Mouse (Mus musculus): ENCODE measurements at regions not wholly inside any gene's neighbourhood (a gene's known extent, or its start where the extent isn't known, plus 50 kb on each side); places are given as distances from the start of the nearest gene placed in this dataset.

DNA sequence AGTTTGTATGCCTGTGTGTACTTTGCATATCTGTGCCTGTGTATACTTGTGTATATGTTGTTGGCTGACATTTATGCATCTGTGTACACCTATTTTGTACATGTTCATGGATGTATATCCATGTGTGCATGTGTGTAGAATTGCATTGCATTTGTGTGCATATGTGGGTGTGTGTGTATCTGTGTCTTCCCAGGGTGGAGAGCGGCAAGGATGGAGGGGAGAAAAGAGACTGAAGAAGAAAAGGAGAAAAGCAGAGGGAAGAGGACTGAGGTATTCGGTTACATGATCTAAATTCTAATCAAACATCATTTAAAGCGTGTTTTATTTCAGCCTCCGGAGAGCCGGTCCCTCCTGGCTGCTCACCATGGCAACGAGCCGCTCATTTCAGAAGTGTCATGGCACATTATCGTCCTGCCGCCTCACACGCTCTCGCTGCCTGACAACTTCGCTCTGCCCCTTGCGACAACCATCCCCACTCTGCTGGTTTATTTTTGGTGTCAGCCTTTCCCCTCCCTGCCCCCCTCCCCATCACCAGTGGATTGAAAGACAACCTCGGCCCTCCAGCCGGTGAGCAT lies 58.6 kb downstream of the Mrm1 start:
- H3K27ac ChIP-seq (replicated peaks) = no peak overlapping the region
- H3K9me3 ChIP-seq = no peaks in the 10 kb centered on the region
- no peaks in the 10 kb centered on the region for H3K36me3 ChIP-seq (replicated peaks)
- peaks cover 78% of the 10 kb centered on the region for H3K27me3 ChIP-seq (replicated peaks; ENCODE audit: low read depth, poor library complexity, severe bottlenecking)
- DNase-seq (ENCODE audit: low spot score) = peak; percentile 67
- WGBS = 27% methylated on average over 15 of the region's 15 CpGs
- 0 out of 2 replicates have a peak overlapping the region, but pooled peaks have one; percentile 16 for H3K4me3 ChIP-seq
- peaks cover 46% of the 10 kb centered on the region for H3K4me1 ChIP-seq

DNA sequence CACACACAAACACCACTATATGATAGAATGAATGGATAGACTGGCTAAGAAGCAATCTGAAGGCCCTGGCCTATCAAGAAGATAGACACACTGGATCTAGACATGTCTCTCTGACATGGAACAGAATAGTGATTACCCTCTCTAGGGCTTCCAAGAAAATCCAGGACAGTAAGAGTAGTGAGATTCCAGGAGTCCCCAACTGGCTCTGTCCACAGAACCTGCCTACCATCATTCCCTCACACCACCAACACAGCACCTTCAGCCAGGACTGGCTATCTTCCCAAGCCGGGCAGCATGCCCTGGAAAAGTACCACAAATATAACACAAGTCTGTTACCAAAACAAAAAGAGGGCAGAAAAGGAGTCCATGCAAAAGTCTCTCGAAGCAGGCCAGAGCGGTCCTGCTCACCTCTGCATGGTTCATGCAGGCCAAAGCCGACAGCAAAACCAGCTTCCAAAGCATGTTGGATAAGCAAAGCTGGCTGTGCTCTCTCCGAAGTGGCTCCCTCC lies 59.8 kb downstream of the Mrm1 start:
- DNase-seq (ENCODE audit: low spot score) = no peak
- H3K9me3 ChIP-seq = no peaks in the 10 kb centered on the region
- H3K36me3 ChIP-seq (replicated peaks) = no peaks in the 10 kb centered on the region
- no peak overlapping the region for H3K4me3 ChIP-seq
- 88% methylated on average over 5 of the region's 5 CpGs for whole genome bisulfite sequencing
- no peak overlapping the region for H3K27ac ChIP-seq (replicated peaks)
- H3K4me1 ChIP-seq = peaks cover 37% of the 10 kb centered on the region
- peaks cover 70% of the 10 kb centered on the region for H3K27me3 ChIP-seq (replicated peaks; ENCODE audit: low read depth, poor library complexity, severe bottlenecking)

DNA sequence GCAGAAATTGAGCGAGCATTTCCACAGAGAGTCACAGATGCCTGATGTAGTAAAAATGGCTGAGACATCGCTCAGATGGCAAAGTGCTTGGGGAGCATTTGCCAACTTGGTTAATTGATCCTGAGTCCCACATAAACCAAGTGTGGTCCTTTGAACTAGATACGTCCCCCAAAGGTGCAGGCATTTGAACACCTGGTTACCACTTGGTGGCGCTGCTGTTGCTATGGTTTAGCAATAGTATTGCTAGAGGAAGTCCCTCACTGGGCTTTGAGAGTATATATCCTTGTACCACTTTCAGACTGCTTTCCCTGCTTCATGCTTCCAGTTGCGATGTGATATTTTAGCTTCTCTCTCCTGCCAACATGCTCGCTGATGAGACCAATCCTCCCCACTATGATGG lies 67.3 kb downstream of the Mrm1 start:
- Histone ChIP-seq H3K4me3 (no peak overlapping the region), H3K27me3 (replicated peaks; ENCODE audit: low read depth, poor library complexity, severe bottlenecking) (peaks cover 30% of the 10 kb centered on the region), H3K27ac (replicated peaks) (no peak overlapping the region), H3K36me3 (replicated peaks) (no peaks in the 10 kb centered on the region), H3K4me1 (peaks cover 28% of the 10 kb centered on the region), H3K9me3 (no peaks in the 10 kb centered on the region)
- WGBS = 83% methylated on average over 6 of the region's 6 CpGs
- DNase-seq (ENCODE audit: low spot score) = no peak

DNA sequence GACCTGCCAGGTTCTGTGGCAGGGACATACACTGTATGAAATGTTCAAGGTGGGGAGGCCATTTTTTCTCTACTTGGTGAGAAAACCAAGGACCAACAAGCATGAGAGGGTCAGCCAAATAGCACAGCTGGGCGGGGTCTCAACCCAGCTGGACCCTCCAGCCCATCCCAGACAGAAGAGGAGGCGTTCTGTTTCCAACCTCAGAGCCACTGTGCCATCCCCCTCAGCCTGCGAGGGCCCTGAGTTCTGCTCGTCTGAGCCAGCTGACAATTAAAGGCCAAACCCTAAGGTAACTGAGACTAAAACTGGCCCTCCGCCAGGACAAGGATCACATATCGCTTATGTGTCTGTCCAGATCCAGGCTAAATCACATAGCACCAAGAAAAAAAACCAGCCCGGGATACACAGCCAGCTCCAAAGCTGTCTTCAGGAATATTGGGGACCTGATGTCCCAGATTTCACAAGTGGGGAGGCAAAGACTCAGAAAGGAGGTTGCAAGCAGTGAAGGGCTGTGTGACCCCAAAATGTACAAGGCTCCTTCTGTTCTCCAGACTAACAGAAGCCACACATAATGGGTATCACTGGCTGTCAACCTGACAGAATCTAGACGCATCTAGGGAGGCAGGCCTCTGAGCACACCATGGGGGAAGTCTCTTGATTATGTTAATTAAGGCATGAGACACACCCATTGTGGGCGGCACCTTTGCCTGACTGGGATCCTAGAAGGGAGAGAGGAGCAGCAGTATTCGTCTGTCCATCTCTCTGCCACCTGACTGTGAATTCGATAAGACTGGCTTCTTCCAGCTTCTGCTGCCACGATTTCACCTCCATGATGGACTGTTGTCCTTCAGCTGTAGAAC lies 69.6 kb downstream of the Mrm1 start:
- Histone ChIP-seq H3K27me3 (replicated peaks; ENCODE audit: low read depth, poor library complexity, severe bottlenecking) (peaks cover 34% of the 10 kb centered on the region), H3K4me3 (no peak overlapping the region), H3K27ac (replicated peaks) (no peak overlapping the region), H3K4me1 (peaks cover 31% of the 10 kb centered on the region), H3K9me3 (no peaks in the 10 kb centered on the region), H3K36me3 (replicated peaks) (no peaks in the 10 kb centered on the region)
- DNase-seq (ENCODE audit: low spot score) = no peak
- 37% methylated on average over 12 of the region's 12 CpGs for WGBS

DNA sequence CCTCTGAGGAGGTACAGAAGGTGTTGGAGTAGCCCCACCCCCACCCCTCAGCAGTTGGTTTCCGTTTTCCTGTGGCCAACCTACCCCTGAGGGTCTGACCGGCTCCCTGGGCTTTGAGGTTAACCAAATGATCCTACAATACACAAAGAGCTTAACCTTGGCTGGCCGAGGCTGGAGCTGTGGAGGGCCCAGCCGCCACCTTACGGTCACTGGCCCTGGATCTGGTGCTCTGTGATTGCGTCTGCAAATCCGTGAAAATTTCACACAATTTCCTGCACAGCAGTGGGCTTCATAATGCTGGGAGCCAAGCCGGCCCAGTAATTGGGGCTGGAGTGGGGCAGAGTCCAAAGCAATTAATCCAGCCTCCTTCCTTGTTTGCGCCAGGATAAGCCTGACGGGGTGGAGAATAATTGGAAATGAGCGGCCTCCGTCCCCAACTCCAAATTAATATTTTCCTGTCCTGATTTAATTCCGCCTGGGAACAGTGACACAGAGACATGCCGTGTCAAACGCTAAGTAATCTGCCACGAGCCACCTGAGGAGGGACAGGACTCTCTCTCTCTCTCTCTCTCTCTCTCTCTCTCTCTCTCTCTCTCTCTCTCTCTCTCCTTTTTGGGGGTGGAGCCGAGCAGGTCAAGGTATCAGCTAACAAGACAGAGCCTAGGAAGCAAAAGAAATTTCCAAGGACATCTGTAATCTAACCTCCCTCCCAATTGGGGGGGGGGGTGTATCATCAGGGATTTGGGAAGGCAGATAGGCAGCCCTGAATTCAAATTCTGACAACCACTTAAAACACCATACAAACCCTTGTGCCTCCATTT lies 80.3 kb downstream of the Mrm1 start:
- Histone ChIP-seq H3K36me3 (replicated peaks) (no peaks in the 10 kb centered on the region), H3K27me3 (replicated peaks; ENCODE audit: low read depth, poor library complexity, severe bottlenecking) (peaks cover 36% of the 10 kb centered on the region; the same call in 1 of the 2 replicates), H3K4me3 (peak overlapping the region; percentile 17; the same call in 1 of the 2 replicates), H3K4me1 (peaks cover 19% of the 10 kb centered on the region), H3K9me3 (no peaks in the 10 kb centered on the region), H3K27ac (replicated peaks) (no peak overlapping the region; the same call in 1 of the 2 replicates)
- 11% methylated on average over 17 of the region's 17 CpGs for WGBS
- DNase-seq (ENCODE audit: low spot score) = peak; percentile 38

DNA sequence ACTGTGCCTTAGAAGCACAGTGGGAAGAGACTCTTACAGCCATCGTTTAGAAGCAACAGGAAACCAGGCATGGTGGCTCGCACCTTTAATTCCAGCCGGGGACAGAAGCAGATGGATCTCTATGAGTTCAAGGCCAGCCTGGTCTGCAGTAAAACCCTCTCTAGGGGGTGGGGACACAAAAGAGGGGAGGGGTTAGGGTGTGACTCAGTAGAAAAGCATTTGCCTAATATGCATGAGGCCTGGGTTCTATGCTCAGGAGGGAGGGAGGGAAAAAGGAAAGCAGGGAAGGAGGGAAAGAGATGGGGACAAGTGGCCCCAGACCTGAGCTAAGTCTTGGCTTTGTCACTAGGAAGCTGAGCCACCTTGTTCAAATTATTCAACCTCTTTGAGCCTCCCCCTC lies 81.2 kb downstream of the Mrm1 start:
- WGBS = 58% methylated on average over 3 of the region's 3 CpGs
- H3K27me3 ChIP-seq (replicated peaks; ENCODE audit: low read depth, poor library complexity, severe bottlenecking) = peaks cover 29% of the 10 kb centered on the region; the same call in 1 of the 2 replicates
- no peak for DNase-seq (ENCODE audit: low spot score)
- no peak overlapping the region for H3K4me3 ChIP-seq
- H3K4me1 ChIP-seq = peaks cover 19% of the 10 kb centered on the region
- H3K36me3 ChIP-seq (replicated peaks) = no peaks in the 10 kb centered on the region
- no peaks in the 10 kb centered on the region for H3K9me3 ChIP-seq
- no peak overlapping the region for H3K27ac ChIP-seq (replicated peaks)

DNA sequence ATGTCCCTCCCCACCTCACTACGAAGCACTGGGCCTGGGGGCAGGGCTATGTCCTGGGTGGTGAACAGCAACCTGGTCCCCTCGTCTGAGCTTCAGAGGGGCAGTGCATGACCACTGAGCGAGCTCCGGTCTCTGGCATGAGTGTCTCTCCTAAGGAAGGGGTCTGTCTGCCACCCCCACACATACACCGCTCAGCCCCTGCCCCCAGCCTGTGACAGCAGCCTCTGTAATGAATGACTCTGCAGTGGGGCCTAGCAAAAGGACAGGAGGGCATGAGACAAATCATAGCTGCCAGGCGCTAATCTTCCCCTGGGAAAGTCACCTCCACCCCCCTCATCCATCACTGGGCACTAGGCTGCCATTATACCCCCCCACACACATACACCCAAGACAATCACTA lies 87.4 kb downstream of the Mrm1 start:
- H3K9me3 ChIP-seq = no peaks in the 10 kb centered on the region
- DNase-seq (ENCODE audit: low spot score) = no peak
- peaks cover 10% of the 10 kb centered on the region for H3K27me3 ChIP-seq (replicated peaks; ENCODE audit: low read depth, poor library complexity, severe bottlenecking)
- no peak overlapping the region for H3K4me3 ChIP-seq
- H3K36me3 ChIP-seq (replicated peaks) = no peaks in the 10 kb centered on the region
- no peak overlapping the region for H3K27ac ChIP-seq (replicated peaks)
- 83% methylated on average over 6 of the region's 6 CpGs for WGBS
- peaks cover 13% of the 10 kb centered on the region for H3K4me1 ChIP-seq

DNA sequence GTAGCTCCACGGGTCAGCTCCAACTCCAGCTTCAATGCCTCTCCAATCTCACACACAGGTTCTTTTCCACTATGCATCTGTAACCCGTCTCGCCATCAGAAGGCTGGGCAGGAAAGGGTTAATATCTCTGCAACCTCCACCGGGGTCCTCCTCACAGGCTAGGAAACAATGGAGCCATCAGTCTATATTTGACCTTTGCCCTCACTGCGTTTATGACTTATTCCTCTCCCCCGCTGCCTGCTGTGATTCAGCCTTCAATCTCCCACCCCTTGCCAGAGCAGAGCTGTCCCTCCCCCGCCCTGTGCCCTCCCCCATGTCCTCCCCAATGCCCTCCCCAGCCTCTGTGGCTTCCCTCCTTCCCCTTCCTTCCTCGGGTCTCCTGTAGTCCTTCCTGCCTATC lies 89.1 kb downstream of the Mrm1 start:
- H3K27me3 ChIP-seq (replicated peaks; ENCODE audit: low read depth, poor library complexity, severe bottlenecking) = peaks cover 13% of the 10 kb centered on the region
- no peak overlapping the region for H3K27ac ChIP-seq (replicated peaks)
- H3K4me1 ChIP-seq = peaks cover 13% of the 10 kb centered on the region
- DNase-seq (ENCODE audit: low spot score) = no peak
- WGBS = 32% methylated on average over 8 of the region's 8 CpGs
- H3K9me3 ChIP-seq = no peaks in the 10 kb centered on the region
- H3K36me3 ChIP-seq (replicated peaks) = no peaks in the 10 kb centered on the region
- no peak overlapping the region for H3K4me3 ChIP-seq

DNA sequence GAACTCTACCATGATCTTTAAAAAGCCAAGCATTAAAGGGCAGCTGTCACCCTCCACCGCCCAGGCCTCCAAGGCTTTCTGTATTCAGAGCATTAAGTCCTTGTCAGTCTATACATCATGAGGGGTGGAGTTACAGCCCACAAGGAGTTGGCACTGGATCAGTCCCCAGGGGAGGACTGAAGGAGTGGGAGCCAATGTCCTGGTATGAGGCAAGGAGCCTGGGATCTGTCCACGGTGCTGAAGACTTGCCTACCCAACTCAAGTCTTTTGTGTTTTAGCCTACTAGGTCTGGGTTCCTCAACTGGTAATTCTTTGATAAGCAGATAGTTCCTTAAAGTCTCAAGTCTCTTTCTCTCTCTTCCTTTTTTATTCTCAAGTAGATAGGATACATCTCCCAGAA lies 90.1 kb downstream of the Mrm1 start:
- peak; percentile 75 for DNase-seq (ENCODE audit: low spot score)
- H3K9me3 ChIP-seq = no peaks in the 10 kb centered on the region
- no peak overlapping the region for H3K27ac ChIP-seq (replicated peaks)
- WGBS = 18% methylated on average over 2 of the region's 2 CpGs
- no peak overlapping the region for H3K4me3 ChIP-seq
- peaks cover 20% of the 10 kb centered on the region for H3K27me3 ChIP-seq (replicated peaks; ENCODE audit: low read depth, poor library complexity, severe bottlenecking)
- peaks cover 12% of the 10 kb centered on the region for H3K4me1 ChIP-seq
- no peaks in the 10 kb centered on the region for H3K36me3 ChIP-seq (replicated peaks)

DNA sequence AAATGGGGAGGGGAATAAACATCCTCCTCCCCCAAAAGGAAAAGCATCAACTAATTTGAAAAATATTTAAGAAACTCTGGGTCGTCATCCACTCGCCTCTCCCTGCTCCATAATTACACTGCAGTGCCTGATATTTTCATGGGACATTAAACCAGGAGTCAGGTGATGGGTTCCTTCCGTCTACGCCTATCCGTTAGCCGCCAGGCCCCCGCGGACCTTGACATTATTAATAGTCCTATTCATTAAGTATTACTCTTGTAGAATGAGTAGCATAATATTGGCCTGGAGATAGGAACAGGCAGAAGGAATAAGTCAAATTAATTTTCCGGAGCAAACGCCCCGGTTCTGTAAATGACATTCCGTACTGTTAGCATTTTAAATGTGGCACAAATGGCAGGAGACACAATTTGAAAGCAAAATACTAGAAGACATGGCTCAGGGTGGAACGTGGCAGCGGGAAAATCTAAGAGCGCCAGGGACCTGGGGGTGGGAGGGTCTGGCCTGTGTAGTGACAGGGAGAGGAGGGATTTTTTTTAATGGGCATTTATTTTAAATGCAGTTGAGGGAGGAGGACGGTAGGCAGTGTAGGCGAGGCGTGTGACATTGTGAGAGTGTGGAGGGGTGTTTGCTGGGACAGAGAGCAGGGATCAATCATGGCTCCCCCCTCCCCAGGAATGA lies 93.2 kb downstream of the Mrm1 start:
- Histone ChIP-seq H3K27ac (replicated peaks) (no peak overlapping the region), H3K27me3 (replicated peaks; ENCODE audit: low read depth, poor library complexity, severe bottlenecking) (peaks cover 32% of the 10 kb centered on the region), H3K4me1 (peaks cover 13% of the 10 kb centered on the region), H3K9me3 (no peaks in the 10 kb centered on the region), H3K36me3 (replicated peaks) (no peaks in the 10 kb centered on the region), H3K4me3 (no peak overlapping the region)
- no peak for DNase-seq (ENCODE audit: low spot score)
- 80% methylated on average over 18 of the region's 18 CpGs for WGBS

DNA sequence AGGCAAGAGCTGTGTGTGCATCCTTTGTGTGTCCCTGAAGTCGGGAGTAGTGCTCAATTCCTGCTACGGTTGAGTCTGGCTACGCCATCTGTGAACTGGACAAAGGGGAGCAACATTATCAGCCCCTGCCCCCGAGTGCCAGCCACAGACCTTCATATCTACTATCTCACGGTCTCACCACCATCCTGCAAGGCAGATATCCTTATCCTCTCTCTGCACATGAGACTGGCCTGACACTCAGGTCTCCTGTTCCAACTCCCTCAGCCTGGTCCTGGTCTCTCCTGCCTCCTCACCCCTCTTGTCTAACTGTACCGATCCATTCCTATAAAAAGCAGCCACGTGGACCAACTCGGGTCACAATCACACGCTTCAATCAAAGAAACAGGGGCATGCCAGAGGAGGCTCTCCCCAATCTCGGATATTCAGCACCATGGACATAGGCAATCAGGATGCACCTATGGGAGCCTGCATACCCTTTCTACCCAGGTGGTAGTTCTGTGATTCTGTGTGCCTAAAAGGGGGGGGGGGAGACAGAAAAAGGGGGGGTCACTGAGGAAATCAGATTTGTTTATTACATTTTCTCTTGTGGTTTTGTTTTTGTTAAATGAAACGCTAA lies 94.0 kb downstream of the Mrm1 start:
- H3K27ac ChIP-seq (replicated peaks) = no peak overlapping the region
- no peaks in the 10 kb centered on the region for H3K9me3 ChIP-seq
- 56% methylated on average over 11 of the region's 11 CpGs for WGBS
- DNase-seq (ENCODE audit: low spot score) = no peak
- peaks cover 32% of the 10 kb centered on the region for H3K27me3 ChIP-seq (replicated peaks; ENCODE audit: low read depth, poor library complexity, severe bottlenecking)
- H3K36me3 ChIP-seq (replicated peaks) = no peaks in the 10 kb centered on the region
- peaks cover 10% of the 10 kb centered on the region for H3K4me1 ChIP-seq
- H3K4me3 ChIP-seq = no peak overlapping the region

DNA sequence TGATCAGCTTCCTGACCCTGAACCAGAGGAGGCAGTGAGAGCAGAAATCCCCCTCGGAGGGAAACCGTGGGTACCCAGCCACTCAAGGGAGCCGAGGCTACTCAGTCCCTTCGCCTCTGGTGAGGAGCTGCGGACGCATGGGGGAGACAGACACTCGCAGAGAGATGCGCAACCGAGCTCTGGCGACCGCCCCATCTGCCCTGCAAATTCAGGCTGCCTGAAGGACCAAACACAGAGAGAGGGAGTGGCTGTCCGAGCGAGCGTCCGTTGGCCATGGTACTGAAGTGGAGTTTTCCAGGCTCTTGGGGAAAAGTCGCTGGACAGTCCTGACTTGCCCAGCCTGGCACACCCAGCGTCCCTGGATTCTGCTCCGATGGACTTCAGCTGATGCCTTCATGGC lies 95.2 kb downstream of the Mrm1 start:
- peaks cover 32% of the 10 kb centered on the region for H3K27me3 ChIP-seq (replicated peaks; ENCODE audit: low read depth, poor library complexity, severe bottlenecking)
- no peak overlapping the region for H3K27ac ChIP-seq (replicated peaks)
- no peaks in the 10 kb centered on the region for H3K36me3 ChIP-seq (replicated peaks)
- DNase-seq (ENCODE audit: low spot score) = peak; percentile 70
- 3% methylated on average over 18 of the region's 18 CpGs for WGBS
- peaks cover 8% of the 10 kb centered on the region; the same call in 1 of the 2 replicates for H3K4me1 ChIP-seq
- H3K4me3 ChIP-seq = no peak overlapping the region
- no peaks in the 10 kb centered on the region for H3K9me3 ChIP-seq

Measured in embryonic facial prominence, embryonic 10.5 days (tissue).